Mouse (Mus musculus): ENCODE measurements around the gene Tspyl2. TPM values are rescaled to one million over a fixed set of nuclear protein-coding genes. Genes with fewer than 3 reads are reported as not detected.
"Not testable (repeated sequence)": the region's sequence is repeated elsewhere in the genome, so short reads cannot be mapped to it uniquely, and the experiment has no call there.

Tspyl2 gene
- polyA plus RNA-seq, 1 experiment, result 13.1 TPM

- peaks cover 20% of the 10 kb centered on the region for H3K4me1 ChIP-seq
- peak overlapping the region; percentile 89 for H3K4me3 ChIP-seq (replicated peaks)
- peaks cover 29% of the 10 kb centered on the region for H3K36me3 ChIP-seq (replicated peaks; ENCODE audit: low read length)
- peaks cover 4% of the 10 kb centered on the region for H3K27me3 ChIP-seq (replicated peaks)
- H3K9me3 ChIP-seq, result no peaks in the 10 kb centered on the region
- TF ChIP-seq FLI1 (IDR thresholded peaks at IDR 0.05; ENCODE audit: low read length) (no peak), GATA1 (IDR thresholded peaks at IDR 0.05; ENCODE audit: borderline replicate concordance, low read length) (no peak)
Observed at GRCm38 (mm10) chrX:152336546-152337332, 5.5 kb downstream of the Tspyl2 start.

- Histone ChIP-seq H3K4me1 (peaks cover 14% of the 10 kb centered on the region), H3K36me3 (replicated peaks; ENCODE audit: low read length) (peaks cover 29% of the 10 kb centered on the region), H3K4me3 (replicated peaks) (peak overlapping the region; percentile 89)
- H3K9me3 ChIP-seq; H3K27me3 ChIP-seq (replicated peaks): not testable (repeated sequence)
Observed at GRCm38 (mm10) chrX:152336123-152336522, 6.1 kb downstream of the Tspyl2 start.

GRCm38 (mm10) chrX:152329400-152329799 lies 12.8 kb downstream of the Tspyl2 start:
- H3K9me3 ChIP-seq; H3K4me1 ChIP-seq; H3K4me3 ChIP-seq (replicated peaks); H3K27me3 ChIP-seq (replicated peaks); H3K36me3 ChIP-seq (replicated peaks; ENCODE audit: low read length): not testable (repeated sequence)

GRCm38 (mm10) chrX:152327689-152328052 lies 14.6 kb downstream of the Tspyl2 start:
- H3K4me1 ChIP-seq, result peaks cover 5% of the 10 kb centered on the region; the same call in 1 of the 2 replicates
- peaks cover 7% of the 10 kb centered on the region for H3K27me3 ChIP-seq (replicated peaks)
- H3K4me3 ChIP-seq (replicated peaks), result peak overlapping the region; percentile 93
- H3K9me3 ChIP-seq, result no peaks in the 10 kb centered on the region
- TF ChIP-seq FLI1 (IDR thresholded peaks at IDR 0.05; ENCODE audit: low read length) (no peak), GATA1 (IDR thresholded peaks at IDR 0.05; ENCODE audit: borderline replicate concordance, low read length) (no peak)
- H3K36me3 ChIP-seq (replicated peaks; ENCODE audit: low read length), result no peaks in the 10 kb centered on the region

- H3K4me1 ChIP-seq, result peaks cover 5% of the 10 kb centered on the region; the same call in 1 of the 2 replicates
- TF ChIP-seq FLI1 (IDR thresholded peaks at IDR 0.05; ENCODE audit: low read length), result no peak
- no peak for TF ChIP-seq GATA1 (IDR thresholded peaks at IDR 0.05; ENCODE audit: borderline replicate concordance, low read length)
Observed at GRCm38 (mm10) chrX:152326996-152327688, 15.1 kb downstream of the Tspyl2 start, which contains the start of gene Kantr. Kantr (minus strand) TSS chrX:152327495.

GRCm38 (mm10) chrX:152323584-152323983 lies 18.6 kb downstream of the Tspyl2 start:
- peaks cover 5% of the 10 kb centered on the region for H3K27me3 ChIP-seq (replicated peaks)
- H3K9me3 ChIP-seq, result no peaks in the 10 kb centered on the region
- TF ChIP-seq GATA1 (IDR thresholded peaks at IDR 0.05; ENCODE audit: borderline replicate concordance, low read length) (no peak), FLI1 (IDR thresholded peaks at IDR 0.05; ENCODE audit: low read length) (no peak)
- peaks cover 10% of the 10 kb centered on the region for H3K36me3 ChIP-seq (replicated peaks; ENCODE audit: low read length)
- no peak overlapping the region for H3K4me3 ChIP-seq (replicated peaks)
- peaks cover 5% of the 10 kb centered on the region; the same call in 1 of the 2 replicates for H3K4me1 ChIP-seq

More at GRCm38 (mm10) chrX:152326996-152327688, 15.1 kb downstream of the Tspyl2 start, which contains the start of gene Kantr:
- Histone ChIP-seq H3K4me3 (replicated peaks) (peak within 1 kb of the TSS; percentile 93), H3K9me3 (no peaks in the 10 kb centered on the region), H3K27me3 (replicated peaks) (peaks cover 7% of the 10 kb centered on the region), H3K36me3 (replicated peaks; ENCODE audit: low read length) (no peaks in the 10 kb centered on the region)

GRCm38 (mm10) chrX:152322776-152323175 lies 19.4 kb downstream of the Tspyl2 start:
- Histone ChIP-seq H3K27me3 (replicated peaks) (peaks cover 5% of the 10 kb centered on the region), H3K9me3 (no peaks in the 10 kb centered on the region), H3K4me1 (peaks cover 2% of the 10 kb centered on the region; the same call in 1 of the 2 replicates), H3K4me3 (replicated peaks) (no peak overlapping the region), H3K36me3 (replicated peaks; ENCODE audit: low read length) (peaks cover 11% of the 10 kb centered on the region)
- TF ChIP-seq FLI1 (IDR thresholded peaks at IDR 0.05; ENCODE audit: low read length) (no peak), GATA1 (IDR thresholded peaks at IDR 0.05; ENCODE audit: borderline replicate concordance, low read length) (no peak)

GRCm38 (mm10) chrX:152320535-152320934 lies 21.7 kb downstream of the Tspyl2 start:
- TF ChIP-seq GATA1 (IDR thresholded peaks at IDR 0.05; ENCODE audit: borderline replicate concordance, low read length) (no peak), FLI1 (IDR thresholded peaks at IDR 0.05; ENCODE audit: low read length) (no peak)

GRCm38 (mm10) chrX:152307942-152308341 lies 34.3 kb downstream of the Tspyl2 start:
- H3K4me1 ChIP-seq, result peaks cover 13% of the 10 kb centered on the region
- TF ChIP-seq GATA1 (IDR thresholded peaks at IDR 0.05; ENCODE audit: borderline replicate concordance, low read length) (no peak), FLI1 (IDR thresholded peaks at IDR 0.05; ENCODE audit: low read length) (no peak)
- no peaks in the 10 kb centered on the region for H3K36me3 ChIP-seq (replicated peaks; ENCODE audit: low read length)
- H3K9me3 ChIP-seq, result no peaks in the 10 kb centered on the region
- no peak overlapping the region for H3K4me3 ChIP-seq (replicated peaks)
- H3K27me3 ChIP-seq (replicated peaks), result no peaks in the 10 kb centered on the region

More at GRCm38 (mm10) chrX:152320535-152320934, 21.7 kb downstream of the Tspyl2 start:
- Histone ChIP-seq H3K9me3 (no peaks in the 10 kb centered on the region), H3K27me3 (replicated peaks) (no peaks in the 10 kb centered on the region), H3K4me3 (replicated peaks) (no peak overlapping the region), H3K4me1 (no peaks in the 10 kb centered on the region; the same call in 1 of the 2 replicates), H3K36me3 (replicated peaks; ENCODE audit: low read length) (peaks cover 11% of the 10 kb centered on the region)

GRCm38 (mm10) chrX:152307371-152307770 lies 34.9 kb downstream of the Tspyl2 start:
- H3K9me3 ChIP-seq, result no peaks in the 10 kb centered on the region
- H3K4me1 ChIP-seq, result peaks cover 13% of the 10 kb centered on the region
- no peaks in the 10 kb centered on the region for H3K27me3 ChIP-seq (replicated peaks)
- no peak overlapping the region for H3K4me3 ChIP-seq (replicated peaks)
- H3K36me3 ChIP-seq (replicated peaks; ENCODE audit: low read length), result no peaks in the 10 kb centered on the region
- no peak for TF ChIP-seq FLI1 (IDR thresholded peaks at IDR 0.05; ENCODE audit: low read length)
- TF ChIP-seq GATA1 (IDR thresholded peaks at IDR 0.05; ENCODE audit: borderline replicate concordance, low read length), result no peak

Data from megakaryocyte, embryonic 14.5 days (primary cell).